Mouse (Mus musculus): ENCODE measurements around the gene Gm3336. TPM values are rescaled to one million over a fixed set of nuclear protein-coding genes. Genes with fewer than 3 reads are reported as not detected.

Gene Gm3336
- polyA plus RNA-seq, 1 experiment from 2014 or later: not detected

- 6% methylated on average over 3 of the region's 3 CpGs for WGBS
Observed at GRCm38 (mm10) chr8:70720739-70721138, 2.4 kb downstream of the Gm3336 start.

GRCm38 (mm10) chr8:70721601-70722000 lies 3.3 kb downstream of the Gm3336 start:
- DNase-seq (ENCODE audit: low spot score): no peak

More at GRCm38 (mm10) chr8:70720739-70721138, 2.4 kb downstream of the Gm3336 start:
- Histone ChIP-seq H3K36me3 (ENCODE audit: control insufficient read depth, insufficient read depth, low read length) (no peaks in the 10 kb centered on the region), H3K4me1 (ENCODE audit: control insufficient read depth, insufficient read depth, low read length) (no peaks in the 10 kb centered on the region), H3K27me3 (ENCODE audit: control insufficient read depth, insufficient read depth, low read length) (no peaks in the 10 kb centered on the region), H3K9ac (ENCODE audit: low read length) (no peak overlapping the region), H3K27ac (ENCODE audit: low read depth, low read length) (no peak overlapping the region), H3K4me2 (ENCODE audit: low read depth) (no peak overlapping the region), H3K9me3 (ENCODE audit: control insufficient read depth, low read length) (no peaks in the 10 kb centered on the region), H3K4me3 (ENCODE audit: low read depth, low read length) (no peak overlapping the region)
- DNase-seq (ENCODE audit: low spot score) (peak; percentile 79), ATAC-seq (ENCODE audit: insufficient read depth, low FRiP score, low TSS enrichment) (0 out of 2 replicates have a peak, but pooled peaks have one; percentile 42)

GRCm38 (mm10) chr8:70723486-70724210 lies 5.3 kb downstream of the Gm3336 start, which contains the start of gene Pde4c:
Gene Pde4c, plus strand, starts transcription at chr8:70723720.
- ATAC-seq (ENCODE audit: insufficient read depth, low FRiP score, low TSS enrichment): no peak
- Histone ChIP-seq H3K27me3 (ENCODE audit: control insufficient read depth, insufficient read depth, low read length) (peaks cover 4% of the 10 kb centered on the region), H3K9me3 (ENCODE audit: control insufficient read depth, low read length) (no peaks in the 10 kb centered on the region), H3K36me3 (ENCODE audit: control insufficient read depth, insufficient read depth, low read length) (no peaks in the 10 kb centered on the region), H3K4me3 (ENCODE audit: low read depth, low read length) (no peak within 1 kb of the TSS), H3K4me2 (ENCODE audit: low read depth) (no peak within 1 kb of the TSS), H3K9ac (ENCODE audit: low read length) (no peak within 1 kb of the TSS), H3K27ac (ENCODE audit: low read depth, low read length) (no peak within 1 kb of the TSS), H3K4me1 (ENCODE audit: control insufficient read depth, insufficient read depth, low read length) (no peaks in the 10 kb centered on the region)
- DNase-seq (ENCODE audit: low spot score): no peak
- 56% methylated on average over 7 of the region's 7 CpGs for WGBS

More at GRCm38 (mm10) chr8:70721601-70722000, 3.3 kb downstream of the Gm3336 start:
- Histone ChIP-seq H3K9ac (ENCODE audit: low read length) (no peak overlapping the region), H3K4me3 (ENCODE audit: low read depth, low read length) (no peak overlapping the region), H3K27ac (ENCODE audit: low read depth, low read length) (no peak overlapping the region), H3K9me3 (ENCODE audit: control insufficient read depth, low read length) (no peaks in the 10 kb centered on the region), H3K4me2 (ENCODE audit: low read depth) (no peak overlapping the region), H3K4me1 (ENCODE audit: control insufficient read depth, insufficient read depth, low read length) (no peaks in the 10 kb centered on the region), H3K27me3 (ENCODE audit: control insufficient read depth, insufficient read depth, low read length) (0 out of 2 replicates have a peak, but pooled peaks cover under 1% of the 10 kb centered on the region), H3K36me3 (ENCODE audit: control insufficient read depth, insufficient read depth, low read length) (no peaks in the 10 kb centered on the region)
- no peak for ATAC-seq (ENCODE audit: insufficient read depth, low FRiP score, low TSS enrichment)
- WGBS: 82% methylated on average over 8 of the region's 8 CpGs

- H3K36me3 ChIP-seq (ENCODE audit: control insufficient read depth, insufficient read depth, low read length): no peaks in the 10 kb centered on the region
- no peaks in the 10 kb centered on the region for H3K9me3 ChIP-seq (ENCODE audit: control insufficient read depth, low read length)
- no peaks in the 10 kb centered on the region for H3K4me1 ChIP-seq (ENCODE audit: control insufficient read depth, insufficient read depth, low read length)
- H3K27me3 ChIP-seq (ENCODE audit: control insufficient read depth, insufficient read depth, low read length): peaks cover 10% of the 10 kb centered on the region
- no peak overlapping the region for H3K4me2 ChIP-seq (ENCODE audit: low read depth)
- ATAC-seq (ENCODE audit: insufficient read depth, low FRiP score, low TSS enrichment) (no peak), DNase-seq (ENCODE audit: low spot score) (no peak)
- H3K9ac ChIP-seq (ENCODE audit: low read length): no peak overlapping the region
- 80% methylated on average over 12 of the region's 12 CpGs for WGBS
- no peak overlapping the region for H3K27ac ChIP-seq (ENCODE audit: low read depth, low read length)
- H3K4me3 ChIP-seq (ENCODE audit: low read depth, low read length): no peak overlapping the region
Observed at GRCm38 (mm10) chr8:70724216-70724615, 5.9 kb downstream of the Gm3336 start.

- no peak for DNase-seq (ENCODE audit: low spot score)
- Histone ChIP-seq H3K9me3 (ENCODE audit: control insufficient read depth, low read length) (no peaks in the 10 kb centered on the region), H3K27me3 (ENCODE audit: control insufficient read depth, insufficient read depth, low read length) (peaks cover 24% of the 10 kb centered on the region), H3K36me3 (ENCODE audit: control insufficient read depth, insufficient read depth, low read length) (no peaks in the 10 kb centered on the region), H3K4me2 (ENCODE audit: low read depth) (no peak overlapping the region), H3K27ac (ENCODE audit: low read depth, low read length) (no peak overlapping the region), H3K9ac (ENCODE audit: low read length) (no peak overlapping the region), H3K4me1 (ENCODE audit: control insufficient read depth, insufficient read depth, low read length) (no peaks in the 10 kb centered on the region), H3K4me3 (ENCODE audit: low read depth, low read length) (no peak overlapping the region)
- WGBS: 29% methylated on average over 14 of the region's 14 CpGs
- no peak for ATAC-seq (ENCODE audit: insufficient read depth, low FRiP score, low TSS enrichment)
Observed at GRCm38 (mm10) chr8:70725792-70726447, 7.6 kb downstream of the Gm3336 start.

- Histone ChIP-seq H3K9ac (ENCODE audit: low read length) (no peak overlapping the region), H3K4me3 (ENCODE audit: low read depth, low read length) (no peak overlapping the region), H3K4me1 (ENCODE audit: control insufficient read depth, insufficient read depth, low read length) (no peaks in the 10 kb centered on the region), H3K36me3 (ENCODE audit: control insufficient read depth, insufficient read depth, low read length) (no peaks in the 10 kb centered on the region), H3K27me3 (ENCODE audit: control insufficient read depth, insufficient read depth, low read length) (peaks cover 24% of the 10 kb centered on the region), H3K9me3 (ENCODE audit: control insufficient read depth, low read length) (no peaks in the 10 kb centered on the region), H3K27ac (ENCODE audit: low read depth, low read length) (no peak overlapping the region), H3K4me2 (ENCODE audit: low read depth) (no peak overlapping the region)
- WGBS: 47% methylated on average over 11 of the region's 11 CpGs
- no peak for ATAC-seq (ENCODE audit: insufficient read depth, low FRiP score, low TSS enrichment)
- no peak for DNase-seq (ENCODE audit: low spot score)
Observed at GRCm38 (mm10) chr8:70726721-70727120, 8.4 kb downstream of the Gm3336 start.

- ATAC-seq (ENCODE audit: insufficient read depth, low FRiP score, low TSS enrichment): no peak
- Histone ChIP-seq H3K36me3 (ENCODE audit: control insufficient read depth, insufficient read depth, low read length) (no peaks in the 10 kb centered on the region), H3K27ac (ENCODE audit: low read depth, low read length) (no peak overlapping the region), H3K4me2 (ENCODE audit: low read depth) (peak overlapping the region; percentile 29; the same call in 1 of the 2 replicates), H3K27me3 (ENCODE audit: control insufficient read depth, insufficient read depth, low read length) (peaks cover 24% of the 10 kb centered on the region), H3K9me3 (ENCODE audit: control insufficient read depth, low read length) (no peaks in the 10 kb centered on the region), H3K9ac (ENCODE audit: low read length) (peak overlapping the region; percentile 39; the same call in 1 of the 2 replicates), H3K4me1 (ENCODE audit: control insufficient read depth, insufficient read depth, low read length) (no peaks in the 10 kb centered on the region), H3K4me3 (ENCODE audit: low read depth, low read length) (peak overlapping the region; percentile 16; the same call in 1 of the 2 replicates)
- WGBS: 4% methylated on average over 34 of the region's 34 CpGs
- peak; percentile 16 for DNase-seq (ENCODE audit: low spot score)
Observed at GRCm38 (mm10) chr8:70729808-70730475, 11.6 kb downstream of the Gm3336 start.

GRCm38 (mm10) chr8:70730956-70731355 lies 12.6 kb downstream of the Gm3336 start:
- Histone ChIP-seq H3K9me3 (ENCODE audit: control insufficient read depth, low read length) (no peaks in the 10 kb centered on the region), H3K4me3 (ENCODE audit: low read depth, low read length) (no peak overlapping the region), H3K27me3 (ENCODE audit: control insufficient read depth, insufficient read depth, low read length) (peaks cover 24% of the 10 kb centered on the region)

More at GRCm38 (mm10) chr8:70730956-70731355, 12.6 kb downstream of the Gm3336 start:
- Histone ChIP-seq H3K27ac (ENCODE audit: low read depth, low read length) (no peak overlapping the region), H3K9ac (ENCODE audit: low read length) (no peak overlapping the region; the same call in 1 of the 2 replicates), H3K4me1 (ENCODE audit: control insufficient read depth, insufficient read depth, low read length) (no peaks in the 10 kb centered on the region), H3K36me3 (ENCODE audit: control insufficient read depth, insufficient read depth, low read length) (no peaks in the 10 kb centered on the region), H3K4me2 (ENCODE audit: low read depth) (no peak overlapping the region)
- DNase-seq (ENCODE audit: low spot score) (peak; percentile 8), ATAC-seq (ENCODE audit: insufficient read depth, low FRiP score, low TSS enrichment) (no peak)
- WGBS: 82% methylated on average over 4 of the region's 4 CpGs
